Mouse (Mus musculus): ENCODE data around the gene Ccdc30. TPM values are rescaled to one million over a fixed set of nuclear protein-coding genes. Genes with fewer than 3 reads are reported as not detected.
A peak's percentile ranks its signal among the peaks of the same experiment; 100 is the strongest.

The Ccdc30 gene
- under 1 TPM; 0.21 to 0.56 TPM for total RNA-seq (2021)
- long read RNA-seq, experiment 1 = 0 reads
- long read RNA-seq, experiment 2 = 0 reads

- peak; percentile 84 for DNase-seq
These were observed at the start of gene Ccdc30 for GRCm38 (mm10) chr4:119415072-119415753. Ccdc30 (minus strand) TSS chr4:119415521.

GRCm38 (mm10) chr4:119463756-119464419 is 48.6 kb upstream of the Ccdc30 start:
- no peak for DNase-seq

GRCm38 (mm10) chr4:119462858-119463755 is 47.8 kb upstream of the Ccdc30 start:
- peak; percentile 53 for DNase-seq

GRCm38 (mm10) chr4:119462457-119462856 is 47.1 kb upstream of the Ccdc30 start:
- DNase-seq = no peak

GRCm38 (mm10) chr4:119460728-119461141 is 45.4 kb upstream of the Ccdc30 start:
- DNase-seq = peak; percentile 44

GRCm38 (mm10) chr4:119460296-119460695 is 45.0 kb upstream of the Ccdc30 start:
- DNase-seq = no peak

GRCm38 (mm10) chr4:119453533-119453932 is 38.2 kb upstream of the Ccdc30 start:
- DNase-seq = no peak

GRCm38 (mm10) chr4:119453128-119453527 is 37.8 kb upstream of the Ccdc30 start:
- no peak for DNase-seq

GRCm38 (mm10) chr4:119450436-119450835 is 35.1 kb upstream of the Ccdc30 start:
- no peak for DNase-seq

- DNase-seq = no peak
These were observed 32.5 kb upstream of the Ccdc30 start for GRCm38 (mm10) chr4:119447786-119448185.

GRCm38 (mm10) chr4:119447261-119447660 is 31.9 kb upstream of the Ccdc30 start:
- DNase-seq = no peak

- no peak for DNase-seq
These were observed 27.2 kb upstream of the Ccdc30 start for GRCm38 (mm10) chr4:119442539-119442938.

- no peak for DNase-seq
These were observed 26.5 kb upstream of the Ccdc30 start for GRCm38 (mm10) chr4:119441836-119442235.

GRCm38 (mm10) chr4:119437936-119438335 is 22.6 kb upstream of the Ccdc30 start:
- DNase-seq = no peak

GRCm38 (mm10) chr4:119430678-119431077 is 15.4 kb upstream of the Ccdc30 start:
- DNase-seq = peak; percentile 47

- DNase-seq = no peak
These were observed 12.4 kb upstream of the Ccdc30 start for GRCm38 (mm10) chr4:119427680-119428079.

GRCm38 (mm10) chr4:119425601-119426000 is 10.3 kb upstream of the Ccdc30 start:
- DNase-seq = no peak

- no peak for DNase-seq
These were observed 9.8 kb upstream of the Ccdc30 start for GRCm38 (mm10) chr4:119425077-119425476.

- DNase-seq = peak; percentile 88
These were observed 7.1 kb upstream of the Ccdc30 start, which contains the start of the genes Ppcs and Zmynd12 for GRCm38 (mm10) chr4:119422294-119422964. Ppcs (minus strand) TSS chr4:119422420. Zmynd12 (plus strand) TSS chr4:119422814.

GRCm38 (mm10) chr4:119421921-119422293 is 6.6 kb upstream of the Ccdc30 start:
- peak; percentile 47 for DNase-seq

GRCm38 (mm10) chr4:119421191-119421590 is 5.9 kb upstream of the Ccdc30 start:
- no peak for DNase-seq

- DNase-seq = no peak
These were observed 2.6 kb upstream of the Ccdc30 start for GRCm38 (mm10) chr4:119417894-119418293.

All from gastrocnemius, postnatal 10 days (tissue).